ENCODE assay signal across 8 mouse cellular contexts in the genomic region with DNA sequence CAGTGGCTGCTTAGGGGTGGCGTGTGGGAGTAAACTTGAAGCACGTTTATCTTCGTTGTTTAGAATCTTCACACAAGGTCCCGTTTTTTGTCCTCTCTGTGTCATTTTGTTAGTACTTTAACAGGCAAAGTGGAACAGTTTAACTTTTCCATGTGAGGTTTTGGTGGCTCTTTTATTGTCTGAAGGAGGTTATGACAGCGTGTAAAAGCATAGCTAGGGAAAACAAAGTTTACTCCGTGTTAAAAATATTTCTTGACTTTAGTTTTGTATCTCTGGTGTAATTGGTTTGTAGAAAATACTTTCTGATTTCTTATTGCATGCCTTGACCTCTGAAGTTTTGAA. TPM values are rescaled to one million over a fixed set of nuclear protein-coding genes. Genes with fewer than 3 reads are reported as not detected.
DNase-seq lines count a peak whose midpoint lies in the region; ATAC-seq and TF ChIP-seq lines count a peak whose summit lies in the region.

No protein-coding gene starts in this region.

- H3K27ac ChIP-seq in heart, postnatal 0 days (ENCODE audit: low read depth) = peak overlapping the region; percentile 98; the same call in 1 of the 2 replicates
- H3K27ac ChIP-seq in bone marrow, adult 2 months (ENCODE audit: control insufficient read depth, insufficient read depth, low read depth, low read length, poor library complexity) = peak overlapping the region; percentile 97; the same call in 1 of the 2 replicates
- no peak overlapping the region for H3K27ac ChIP-seq in hindbrain, embryonic 13.5 days
- H3K27ac ChIP-seq in midbrain, embryonic 14.5 days (replicated peaks; ENCODE audit: low read depth, low read length) = no peak overlapping the region

- TF ChIP-seq POLR2A in bone marrow, adult 2 months (IDR thresholded peaks at IDR 0.05; ENCODE audit: borderline replicate concordance, control insufficient read depth, low read depth, low read length) = no peak

- no peaks in the 10 kb centered on the region for H3K27me3 ChIP-seq in heart, postnatal 0 days (ENCODE audit: control insufficient read depth, insufficient read depth, low read length)
- H3K27me3 ChIP-seq in hindbrain, embryonic 13.5 days = no peaks in the 10 kb centered on the region
- H3K27me3 ChIP-seq in midbrain, embryonic 14.5 days (ENCODE audit: control insufficient read depth, insufficient read depth, low read length) = no peaks in the 10 kb centered on the region

- WGBS in heart, postnatal 0 days = 8% methylated on average over 6 of the region's 6 CpGs
- WGBS in bone marrow, adult 2 months = 2% methylated on average over 6 of the region's 6 CpGs
- WGBS in hindbrain, embryonic 13.5 days = 12% methylated on average over 6 of the region's 6 CpGs
- WGBS in midbrain, embryonic 14.5 days = 13% methylated on average over 6 of the region's 6 CpGs

- H3K9ac ChIP-seq in heart, postnatal 0 days (replicated peaks; ENCODE audit: low read depth, low read length) = peak overlapping the region; percentile 87
- H3K9ac ChIP-seq in hindbrain, embryonic 13.5 days = peak overlapping the region; percentile 86; the same call in 1 of the 2 replicates
- peak overlapping the region; percentile 75; the same call in 1 of the 2 replicates for H3K9ac ChIP-seq in midbrain, embryonic 14.5 days (replicated peaks; ENCODE audit: low read length)

- TF ChIP-seq EP300 in heart, postnatal 0 days (IDR thresholded peaks at IDR 0.05; ENCODE audit: low read depth) = no peak

- no peak for TF ChIP-seq CTCF in heart, postnatal 0 days (IDR thresholded peaks at IDR 0.05; ENCODE audit: low read depth)
- no peak for TF ChIP-seq CTCF in bone marrow, adult 2 months (IDR thresholded peaks at IDR 0.05; ENCODE audit: control insufficient read depth, insufficient read depth, low read length)

- no peak for DNase-seq in heart, postnatal 0 days (ENCODE audit: low spot score)
- DNase-seq in heart, postnatal 36 days = no peak
- no peak for DNase-seq in midbrain, embryonic 14.5 days
- DNase-seq in thymus, postnatal 25 days = no peak
- no peak for DNase-seq in cerebellum, postnatal 10 days
- no peak for DNase-seq in kidney, adult 11 months

- peaks cover 14% of the 10 kb centered on the region for H3K4me1 ChIP-seq in heart, postnatal 0 days (ENCODE audit: control insufficient read depth, insufficient read depth)
- H3K4me1 ChIP-seq in bone marrow, adult 2 months (ENCODE audit: control insufficient read depth, insufficient read depth, low read length) = peaks cover 12% of the 10 kb centered on the region
- peaks cover 38% of the 10 kb centered on the region for H3K4me1 ChIP-seq in hindbrain, embryonic 13.5 days (replicated peaks)
- H3K4me1 ChIP-seq in midbrain, embryonic 14.5 days (ENCODE audit: control insufficient read depth, insufficient read depth, low read length) = peaks cover 15% of the 10 kb centered on the region; the same call in 1 of the 2 replicates

- no peak for ATAC-seq in heart, postnatal 0 days (ENCODE audit: insufficient read depth, low read depth)
- no peak for ATAC-seq in hindbrain, embryonic 13.5 days (ENCODE audit: low FRiP score)
- no peak for ATAC-seq in midbrain, embryonic 14.5 days (ENCODE audit: low FRiP score, low TSS enrichment)

- no peaks in the 10 kb centered on the region for H3K9me3 ChIP-seq in heart, postnatal 0 days (replicated peaks; ENCODE audit: control insufficient read depth, low read length)
- no peaks in the 10 kb centered on the region for H3K9me3 ChIP-seq in hindbrain, embryonic 13.5 days
- H3K9me3 ChIP-seq in midbrain, embryonic 14.5 days (ENCODE audit: control insufficient read depth, low read length) = no peaks in the 10 kb centered on the region

- no peaks in the 10 kb centered on the region for H3K36me3 ChIP-seq in heart, postnatal 0 days (replicated peaks; ENCODE audit: control insufficient read depth, insufficient read depth, low read length)
- no peaks in the 10 kb centered on the region for H3K36me3 ChIP-seq in hindbrain, embryonic 13.5 days
- no peaks in the 10 kb centered on the region for H3K36me3 ChIP-seq in midbrain, embryonic 14.5 days (ENCODE audit: control insufficient read depth, insufficient read depth, low read length)

- H3K4me2 ChIP-seq in heart, postnatal 0 days (ENCODE audit: low read depth, low read length) = peak overlapping the region; percentile 93
- H3K4me2 ChIP-seq in hindbrain, embryonic 13.5 days = peak overlapping the region; percentile 87
- H3K4me2 ChIP-seq in midbrain, embryonic 14.5 days (ENCODE audit: low read length) = peak overlapping the region; percentile 86

- peak overlapping the region; percentile 92 for H3K4me3 ChIP-seq in heart, postnatal 0 days (ENCODE audit: low read depth, low read length)
- H3K4me3 ChIP-seq in bone marrow, adult 2 months (replicated peaks; ENCODE audit: control insufficient read depth, low read depth, low read length) = peak overlapping the region; percentile 71
- peak overlapping the region; percentile 83 for H3K4me3 ChIP-seq in hindbrain, embryonic 13.5 days
- H3K4me3 ChIP-seq in midbrain, embryonic 14.5 days (replicated peaks; ENCODE audit: low read depth, low read length) = peak overlapping the region; percentile 79

- intact Hi-C loops in heart, postnatal 36 days (cut with DNase I) = loop anchor here (2.0 to 5.0 kb wide), 3 partner anchors 56 to 206 kb away; partner anchors contain the start of gene Anxa3

RNA-seq across cellular contexts. Expression of gene Bmp2k, which starts 1.0 kb away (rescaled TPM):
- 7.0 and 12.4 TPM in 2 replicates for total RNA-seq in heart, postnatal 0 days (2014; rRNA removed; ENCODE audit: low replicate concordance)
- 6.8 and 6.9 TPM in 2 replicates for polyA plus RNA-seq in heart, postnatal 0 days (2015; fragmentation: Nextera tagmentation; extraction: Ambion mirVana)
- total RNA-seq in heart, postnatal 36 days (2021) = 1 to 10 TPM; 8.9 to 9.1 TPM
- 11.7 and 12.0 TPM in 2 replicates for polyA plus RNA-seq in bone marrow, adult 2 months (2011; ENCODE audit: insufficient read depth, insufficient read length, low replicate concordance, missing spikeins)
- polyA plus RNA-seq in hindbrain, embryonic 13.5 days (2015; fragmentation: Nextera tagmentation; extraction: Ambion mirVana) = 10.0 and 10.5 TPM in 2 replicates
- polyA plus RNA-seq in midbrain, embryonic 14.5 days (2014; fragmentation: Nextera tagmentation; extraction: Ambion mirVana) = 11.8 and 12.1 TPM in 2 replicates

Comparison
In these comparisons a context has a peak if more than half of its experiments do, and no peak if none do; other contexts are left out.
1. H3K27ac ChIP-seq: peak in heart, postnatal 0 days (single experiment) and bone marrow, adult 2 months (single experiment); none in hindbrain, embryonic 13.5 days (single experiment) and midbrain, embryonic 14.5 days (single experiment).
2. Peak in every context shown above with its lines, with median percentiles within 50 percentile points of each other: H3K4me2 ChIP-seq, H3K4me3 ChIP-seq and H3K9ac ChIP-seq.